Mouse (Mus musculus) megakaryocyte, embryonic 14.5 days (primary cell): ENCODE measurements around the gene Plcb4.

Experiments
- FLI1 ChIP-seq: IDR thresholded peaks from 2 replicates; pipeline ENCODE4 v1.6.1; 2012; ENCODE audit warnings: low read length, inconsistent platforms, mixed read lengths
- GATA1 ChIP-seq: IDR thresholded peaks from 3 replicates; pipeline ENCODE4 v1.6.1; 2012; ENCODE audit warnings: mixed read lengths, low read length, inconsistent platforms, borderline replicate concordance

DNA sequence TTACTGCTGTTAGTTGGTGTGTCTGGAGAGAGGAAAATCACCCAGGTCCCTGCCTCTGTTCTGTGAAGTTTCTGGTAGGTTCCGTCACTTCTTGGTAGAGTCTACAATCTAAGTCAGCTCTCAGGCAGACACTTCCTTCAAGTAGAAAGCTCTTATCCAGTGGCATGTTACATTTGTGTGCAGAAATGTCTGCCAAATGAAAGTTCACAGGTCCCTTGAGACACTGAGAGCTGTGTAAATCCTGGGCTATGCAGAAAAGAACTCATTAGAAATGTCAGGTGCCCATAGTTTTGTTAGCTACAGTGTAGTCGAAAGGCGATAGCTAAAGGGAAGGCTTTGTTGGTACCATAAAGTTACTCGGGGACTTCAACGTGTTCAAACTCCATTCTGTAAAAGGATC is 108.7 kb downstream of the Plcb4 start:
- no peak for TF ChIP-seq GATA1
- TF ChIP-seq FLI1, result no peak
